Mouse (Mus musculus): ENCODE data around the gene Arl4d. TPM values are rescaled to one million over a fixed set of nuclear protein-coding genes. Genes with fewer than 3 reads are reported as not detected.

Arl4d gene
- polyA plus RNA-seq, 1 experiment from 2014 or later, result 10.9 TPM

Other genes with a start within 250 kb of the Arl4d start
- 60.4 and 66.6 TPM in 2 replicates for gene Aarsd1, start 247.9 kb upstream of the Arl4d start, polyA plus RNA-seq (2016; fragmentation: Nextera tagmentation; extraction: Ambion mirVana)
- gene Gm27029, start 240.7 kb upstream of the Arl4d start, polyA plus RNA-seq (2016; fragmentation: Nextera tagmentation; extraction: Ambion mirVana), result 18.5 and 26.1 TPM in 2 replicates
- 16.1 and 18.3 TPM in 2 replicates for gene Rundc1, start 240.5 kb upstream of the Arl4d start, polyA plus RNA-seq (2016; fragmentation: Nextera tagmentation; extraction: Ambion mirVana)
- gene Ptges3l, start 240.2 kb upstream of the Arl4d start, polyA plus RNA-seq (2016; fragmentation: Nextera tagmentation; extraction: Ambion mirVana), result 57.6 and 95.1 TPM in 2 replicates
- gene Rpl27, start 223.2 kb upstream of the Arl4d start, polyA plus RNA-seq (2016; fragmentation: Nextera tagmentation; extraction: Ambion mirVana), result 311 and 360 TPM in 2 replicates
- gene Ifi35, start 217.1 kb upstream of the Arl4d start, polyA plus RNA-seq (2016; fragmentation: Nextera tagmentation; extraction: Ambion mirVana), result 9.4 and 9.8 TPM in 2 replicates
- 34.2 and 42.7 TPM in 2 replicates for gene Rnd2, start 200.5 kb upstream of the Arl4d start, polyA plus RNA-seq (2016; fragmentation: Nextera tagmentation; extraction: Ambion mirVana)
- 33.1 and 41.1 TPM in 2 replicates for gene Vat1, start 199.3 kb upstream of the Arl4d start, polyA plus RNA-seq (2016; fragmentation: Nextera tagmentation; extraction: Ambion mirVana)
- gene Brca1, start 113.6 kb upstream of the Arl4d start, polyA plus RNA-seq (2016; fragmentation: Nextera tagmentation; extraction: Ambion mirVana), result 13.4 and 14.9 TPM in 2 replicates
- gene Nbr1, start 113.4 kb upstream of the Arl4d start, polyA plus RNA-seq (2016; fragmentation: Nextera tagmentation; extraction: Ambion mirVana), result 54.1 and 64.6 TPM in 2 replicates
- 2.7 and 3.0 TPM in 2 replicates for gene Tmem106a, start 83.3 kb upstream of the Arl4d start, polyA plus RNA-seq (2016; fragmentation: Nextera tagmentation; extraction: Ambion mirVana)
- gene Gm11634, start 66.3 kb upstream of the Arl4d start, polyA plus RNA-seq (2016; fragmentation: Nextera tagmentation; extraction: Ambion mirVana), result not detected in 2 replicates
- 24.0 and 26.8 TPM in 2 replicates for gene Rdm1, start 38.3 kb upstream of the Arl4d start, polyA plus RNA-seq (2016; fragmentation: Nextera tagmentation; extraction: Ambion mirVana)
- gene Dhx8, start 67.4 kb downstream of the Arl4d start, polyA plus RNA-seq (2016; fragmentation: Nextera tagmentation; extraction: Ambion mirVana), result 28.7 and 33.0 TPM in 2 replicates
- gene Etv4, start 119.8 kb downstream of the Arl4d start, polyA plus RNA-seq (2016; fragmentation: Nextera tagmentation; extraction: Ambion mirVana), result 9.4 and 10.8 TPM in 2 replicates
- gene Meox1, start 228.8 kb downstream of the Arl4d start, polyA plus RNA-seq (2016; fragmentation: Nextera tagmentation; extraction: Ambion mirVana), result 5.7 and 8.2 TPM in 2 replicates

Measured in heart, embryonic 10.5 days (tissue).